Mouse (Mus musculus): ENCODE data around the gene Itpr3.

- TF ChIP-seq CTCF (IDR thresholded peaks at IDR 0.05) (no peak), EP300 (IDR thresholded peaks at IDR 0.05) (peak; percentile 82)
These were observed 934 bp upstream of the Itpr3 start for GRCm38 (mm10) chr17:27056170-27056569.
